Mouse (Mus musculus) right cerebral cortex, postnatal 36 days (tissue): ENCODE measurements around the gene Las1l.
"Not testable (repeated sequence)": the region's sequence is repeated elsewhere in the genome, so short reads cannot be mapped to it uniquely, and the experiment has no call there.

Experiments
- DNase-seq, 2 experiments: peaks; one replicate each; pipeline ENCODE4 v3.0.0; 2022; ENCODE audit warnings: low spot score in 2 of 2, mixed read lengths in 1 of 2

Gene Las1l

DNA sequence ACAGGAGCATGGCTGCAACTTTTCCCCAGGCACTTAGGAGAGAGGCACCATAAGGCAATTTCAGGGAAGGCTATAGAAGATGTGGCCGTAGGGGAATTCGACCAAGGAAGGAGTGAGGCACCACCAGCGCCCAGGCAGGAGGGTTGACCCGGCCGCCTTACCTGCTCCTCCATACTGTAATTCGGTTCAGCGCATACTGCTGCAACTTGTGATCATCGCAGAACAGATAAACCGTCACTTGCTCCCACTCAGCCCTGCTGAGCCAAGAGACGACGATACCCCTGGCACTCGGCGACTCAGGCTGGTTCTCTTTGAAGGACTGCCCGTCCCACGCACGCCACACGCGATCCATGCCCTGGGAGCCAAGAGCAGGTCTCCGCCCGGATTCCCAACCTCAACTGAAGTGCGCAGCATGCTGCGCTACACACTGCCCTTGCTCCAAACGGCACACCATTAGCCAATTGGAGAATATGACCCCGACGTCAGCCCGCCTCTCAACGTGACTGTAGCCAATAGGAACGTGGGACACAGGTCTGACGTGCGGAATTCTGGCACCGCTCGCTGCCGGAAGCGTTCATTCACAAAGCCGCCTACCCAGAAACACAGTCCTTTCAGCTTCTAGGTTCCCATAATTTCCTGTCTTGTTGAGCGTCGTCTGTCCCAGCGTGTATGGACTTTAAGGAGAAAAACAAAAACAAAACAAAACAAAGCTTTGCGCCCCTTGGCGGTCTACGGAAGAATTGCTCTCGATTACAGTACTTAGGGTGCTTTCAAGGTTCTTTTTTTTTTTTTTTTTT lies at the start of gene Las1l:
Gene Las1l (minus strand): TSS at position 466 of the 797 bp plus-strand sequence.
- DNase-seq, result peak; percentile 86 to 93

DNA sequence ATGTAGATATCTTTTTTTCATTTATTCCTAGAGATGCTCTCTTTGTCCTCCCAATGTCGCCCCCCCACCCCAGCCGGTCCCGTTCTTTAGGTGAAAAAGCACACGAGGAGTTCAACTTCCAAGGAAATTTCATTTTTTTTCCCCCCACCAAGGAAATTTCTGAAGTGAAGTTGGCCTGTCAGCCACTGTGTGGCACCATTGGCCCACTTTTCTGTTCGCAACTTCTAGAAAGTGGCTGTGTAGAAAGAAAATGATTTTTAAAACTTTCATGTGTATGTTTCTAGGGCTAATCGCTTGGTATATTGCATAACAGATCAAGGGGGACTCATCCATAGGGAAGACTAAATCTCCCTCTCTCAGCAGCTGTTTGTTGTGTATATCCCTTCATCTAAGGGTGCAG lies 49.6 kb upstream of the Las1l start:
- DNase-seq, result no peak

DNA sequence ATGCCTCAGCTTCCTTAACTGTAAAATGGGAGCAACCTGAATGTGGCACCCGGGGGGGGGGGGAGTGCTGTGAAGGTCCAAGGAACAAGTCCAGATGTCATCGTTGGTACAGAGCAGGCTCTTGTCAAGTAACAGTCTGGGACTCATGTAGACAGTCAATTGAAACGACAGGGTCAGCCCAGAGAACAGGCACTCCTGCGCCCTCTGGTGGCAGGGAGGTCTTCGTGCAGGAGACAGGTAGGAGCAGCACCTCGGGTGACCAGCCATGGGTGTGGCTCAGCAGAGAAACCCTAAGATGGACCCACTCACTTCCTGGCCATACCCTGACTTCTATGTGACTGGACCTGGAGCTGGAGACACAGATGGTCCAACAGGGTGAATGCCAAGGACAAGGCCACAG lies 42.8 kb upstream of the Las1l start:
- DNase-seq, result no peak

DNA sequence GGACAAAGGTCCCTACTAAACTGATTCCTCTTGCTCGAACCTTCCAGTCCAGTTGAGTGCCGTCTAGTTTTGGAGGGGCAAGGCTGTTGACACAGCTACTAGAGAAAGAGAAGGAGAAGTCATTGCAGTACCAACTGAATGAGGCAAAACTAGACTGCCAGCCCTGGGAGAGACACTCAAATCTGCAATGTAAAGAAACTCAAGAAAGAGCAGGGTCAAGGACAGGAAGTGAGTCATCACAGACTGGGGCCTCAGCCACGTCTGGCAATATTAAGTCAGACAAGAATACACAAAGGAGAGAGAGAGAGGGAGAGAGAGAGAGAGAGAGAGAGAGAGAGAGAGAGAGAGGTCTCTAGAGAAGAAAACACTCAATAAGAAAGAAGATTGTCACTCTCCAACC lies 36.4 kb upstream of the Las1l start:
- DNase-seq, result no peak

DNA sequence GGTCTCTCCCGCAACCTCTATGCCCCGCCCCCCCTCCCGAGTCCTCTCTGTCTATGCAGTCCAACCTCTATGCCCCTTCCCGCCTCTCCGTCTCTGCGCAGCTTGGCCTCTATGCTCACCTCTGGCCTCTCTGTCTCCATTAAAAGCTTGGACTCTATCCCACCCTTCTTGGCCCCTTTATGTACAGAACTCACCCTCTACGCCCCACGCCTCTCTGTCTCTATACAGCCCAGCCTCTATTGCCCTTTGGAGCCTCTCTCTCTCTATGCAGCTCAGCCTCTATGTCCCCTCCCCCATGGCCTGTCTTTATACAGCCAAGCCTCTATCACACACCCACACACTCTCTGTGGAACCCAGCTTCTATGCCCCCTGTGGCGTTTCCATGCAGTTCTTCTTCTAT lies 13.2 kb upstream of the Las1l start:
- DNase-seq, result no peak

DNA sequence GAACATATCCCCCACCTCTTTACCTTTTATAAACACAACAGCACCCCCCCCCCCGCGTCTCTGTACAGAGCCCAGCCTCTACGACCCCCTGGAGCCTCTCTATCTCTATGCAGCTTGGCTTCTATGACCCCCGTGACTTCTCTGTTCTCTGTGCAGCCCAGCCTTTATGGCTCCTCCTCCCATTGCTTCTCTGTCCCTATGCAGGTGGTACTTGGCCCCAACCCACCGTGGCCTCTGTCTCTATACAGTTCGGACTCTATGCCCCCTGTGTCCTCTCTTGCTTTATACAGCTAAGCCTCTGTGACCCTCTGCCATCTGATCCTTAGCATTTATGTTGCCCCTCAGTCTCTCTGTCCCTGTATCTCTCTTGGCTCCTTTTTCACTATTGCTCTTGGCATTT lies 12.4 kb upstream of the Las1l start:
- no peak for DNase-seq

DNA sequence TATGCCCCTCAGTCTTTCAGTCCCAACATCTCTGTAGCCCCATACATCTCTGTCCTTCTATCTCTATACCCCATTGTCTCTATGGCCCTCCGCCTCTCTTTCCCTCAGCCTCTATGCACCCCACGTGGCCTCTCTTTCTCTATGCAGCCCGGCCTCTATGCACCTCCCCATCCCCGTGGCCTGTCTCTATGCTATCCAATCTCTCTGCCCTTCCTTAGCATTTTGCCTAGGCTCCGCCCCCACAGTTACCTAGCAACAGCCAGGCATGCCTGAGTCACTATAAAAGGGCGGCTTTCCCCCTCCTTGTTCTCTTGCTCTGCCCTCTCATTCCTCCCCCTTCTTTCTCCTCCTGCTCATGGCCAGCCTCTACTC lies 11.8 kb upstream of the Las1l start:
- DNase-seq, result peak; percentile 51 to 66

DNA sequence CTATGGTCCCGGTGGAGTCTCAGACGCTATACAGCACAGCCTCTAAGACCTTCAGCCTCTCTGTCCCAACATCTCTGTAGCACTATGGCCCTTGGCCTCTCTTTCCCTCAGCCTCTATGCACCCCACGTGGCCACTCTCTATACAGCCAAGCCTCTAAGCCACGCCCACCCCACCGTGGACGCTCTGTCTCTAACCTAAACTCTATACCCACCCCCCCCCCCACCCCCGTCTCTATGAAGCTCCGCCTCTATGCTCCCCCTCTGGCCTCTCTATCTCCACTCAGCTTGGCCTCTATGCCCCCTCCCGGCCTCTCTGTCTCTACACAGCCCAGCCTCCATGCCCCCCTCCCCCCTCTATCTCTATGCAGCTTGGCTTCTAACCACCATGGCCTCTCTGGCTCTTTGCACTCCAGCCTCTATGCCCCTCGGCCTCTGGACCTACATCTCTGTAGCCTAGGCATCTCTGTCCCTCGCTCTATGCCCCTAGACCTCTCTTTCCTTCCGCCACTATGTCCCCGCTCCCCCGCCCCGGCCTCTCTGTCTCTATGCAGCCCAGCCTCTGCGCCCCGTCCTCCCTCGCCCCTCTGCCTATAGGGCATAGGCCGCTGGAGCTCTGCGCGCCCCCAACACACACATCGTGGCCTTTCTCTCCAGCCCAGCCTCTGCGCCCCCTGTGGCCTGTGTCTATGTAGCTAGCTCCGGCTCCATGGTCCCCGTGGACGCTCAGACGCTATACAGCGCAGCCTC lies 11.3 kb upstream of the Las1l start:
- peak in 1 of 2 experiments; percentile 6 for DNase-seq

DNA sequence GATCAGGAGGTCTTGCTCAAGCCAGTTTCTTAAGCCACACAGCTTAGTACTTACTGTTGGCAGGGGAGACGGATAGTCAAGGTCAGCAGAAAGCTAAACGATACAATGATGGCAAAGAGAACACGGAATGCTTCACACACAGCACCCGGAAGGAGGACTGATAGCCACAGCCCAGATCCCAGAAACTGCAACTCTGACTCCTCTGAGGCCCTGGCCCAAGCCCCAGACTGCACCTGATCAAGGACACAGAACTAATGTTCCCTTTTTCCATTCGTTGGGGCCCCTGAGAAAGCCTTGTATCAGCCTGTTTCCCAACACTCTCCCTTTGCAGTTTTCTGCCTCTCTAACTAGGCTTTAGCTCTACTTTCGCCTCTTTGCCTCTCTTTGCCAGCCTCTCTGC lies 8.3 kb upstream of the Las1l start:
- no peak for DNase-seq

DNA sequence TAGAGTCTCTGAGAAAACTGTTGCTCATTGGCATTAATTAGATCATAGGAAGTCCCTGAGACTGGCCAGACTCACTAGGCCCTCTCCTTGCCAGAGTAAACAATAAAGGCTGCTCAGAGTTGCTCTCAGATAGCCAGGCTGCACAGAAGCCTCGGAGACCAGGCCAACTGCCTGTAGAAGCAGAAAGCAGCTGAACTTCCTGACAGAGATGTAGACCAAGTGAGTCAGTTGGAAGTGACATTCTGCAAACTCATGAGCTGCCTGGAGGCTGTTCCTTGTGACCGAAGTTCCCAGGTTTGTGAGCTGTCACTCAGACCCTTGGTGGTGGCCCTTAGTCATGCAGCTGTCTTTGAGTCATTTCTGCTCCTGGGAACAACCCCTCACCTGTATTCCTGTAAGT lies 6.6 kb upstream of the Las1l start:
- DNase-seq, result no peak

DNA sequence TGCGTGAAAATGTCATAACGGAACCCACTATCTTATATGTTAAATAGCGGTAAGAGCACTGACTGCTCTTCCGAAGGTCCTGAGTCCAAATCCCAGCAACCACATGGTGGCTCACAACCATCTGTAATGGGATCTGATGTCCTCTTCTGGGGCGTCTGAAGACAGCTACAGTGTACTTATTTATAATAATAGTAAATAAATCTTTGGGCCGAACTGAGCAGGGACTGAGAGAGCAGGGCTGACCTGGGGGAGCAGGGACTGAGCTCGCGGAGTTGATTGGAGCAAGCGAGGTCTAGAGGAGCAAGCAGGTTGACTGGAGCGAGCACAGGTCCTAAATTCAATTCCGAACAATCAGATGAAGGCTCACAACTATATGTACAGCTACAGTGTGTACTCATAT lies 699 bp upstream of the Las1l start:
- not testable (repeated sequence) for DNase-seq

DNA sequence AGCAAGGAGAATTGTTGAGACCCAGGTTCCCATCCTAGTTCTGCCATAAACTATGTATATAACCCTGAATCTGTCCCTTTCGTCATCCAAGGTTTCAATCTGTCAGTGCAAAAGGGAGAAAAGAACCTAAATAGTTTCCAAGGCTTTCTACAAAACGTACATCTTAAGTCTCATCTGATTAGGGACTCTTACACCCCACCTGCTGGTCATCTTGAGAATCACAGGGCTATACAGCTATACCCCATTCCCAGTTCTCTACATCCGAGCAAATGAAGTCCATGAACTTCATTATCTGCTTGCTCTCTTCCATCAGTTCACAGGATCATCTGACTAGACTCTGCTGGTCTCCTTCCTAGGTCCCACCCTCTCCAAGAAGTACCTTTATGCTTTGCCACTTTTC lies 6.0 kb downstream of the Las1l start:
- no peak for DNase-seq

DNA sequence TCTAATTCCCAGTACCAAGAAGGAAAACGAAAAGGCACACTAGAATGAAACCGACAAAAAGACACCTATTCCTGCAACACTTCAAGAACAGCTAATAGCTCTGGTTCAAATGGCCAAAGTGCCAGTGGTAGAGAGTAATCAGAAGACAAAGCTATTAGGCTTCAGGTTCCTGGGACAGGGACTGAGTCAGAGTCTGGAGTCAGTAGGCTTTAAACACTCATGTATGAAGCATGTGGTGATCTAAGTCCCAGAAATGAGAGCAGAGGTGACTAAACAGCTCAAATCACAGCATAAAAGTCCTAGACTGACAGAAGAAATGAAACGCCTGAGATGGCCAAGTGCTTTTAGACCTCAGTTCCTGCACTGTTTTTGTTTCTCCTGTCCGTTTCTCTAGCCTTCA lies 8.6 kb downstream of the Las1l start:
- DNase-seq, result no peak

DNA sequence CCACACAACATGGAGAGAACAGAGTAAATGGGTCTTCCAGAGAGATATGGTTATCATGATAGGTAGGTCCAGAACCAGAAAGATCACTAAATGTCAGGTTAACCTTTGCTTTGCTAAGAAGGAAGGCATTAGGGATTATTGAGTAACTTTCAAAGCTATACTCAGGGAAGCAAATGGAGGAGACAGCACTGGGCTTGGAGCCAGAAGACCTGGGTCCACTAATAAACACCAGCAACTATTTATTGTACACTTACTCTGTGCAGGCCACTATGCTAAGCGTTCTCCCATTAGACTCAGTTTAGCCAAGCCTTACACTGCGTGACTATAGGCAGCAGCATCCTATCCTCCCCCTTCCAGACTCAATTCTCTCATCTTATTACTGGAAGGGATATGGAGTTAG lies 11.3 kb downstream of the Las1l start:
- no peak for DNase-seq

DNA sequence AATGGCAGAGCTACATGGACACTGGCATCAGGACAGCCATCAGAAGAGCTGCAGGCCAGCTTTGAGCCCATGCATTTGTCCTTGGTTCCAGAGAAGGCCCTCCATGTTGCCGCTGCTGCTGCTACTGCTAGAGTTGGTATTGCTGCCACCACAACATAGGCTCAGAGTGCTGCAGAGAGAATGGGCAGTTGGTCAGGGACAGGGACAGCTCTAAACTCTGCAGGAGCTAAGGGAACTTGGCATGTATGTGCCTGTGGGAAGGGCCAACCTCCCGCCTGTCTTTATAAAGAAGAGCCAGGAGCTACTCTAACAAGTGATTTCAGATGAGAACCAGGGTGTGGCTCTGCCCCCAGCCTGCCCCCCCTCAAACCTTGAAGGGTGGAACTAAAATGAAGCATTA lies 21.3 kb downstream of the Las1l start:
- no peak for DNase-seq

DNA sequence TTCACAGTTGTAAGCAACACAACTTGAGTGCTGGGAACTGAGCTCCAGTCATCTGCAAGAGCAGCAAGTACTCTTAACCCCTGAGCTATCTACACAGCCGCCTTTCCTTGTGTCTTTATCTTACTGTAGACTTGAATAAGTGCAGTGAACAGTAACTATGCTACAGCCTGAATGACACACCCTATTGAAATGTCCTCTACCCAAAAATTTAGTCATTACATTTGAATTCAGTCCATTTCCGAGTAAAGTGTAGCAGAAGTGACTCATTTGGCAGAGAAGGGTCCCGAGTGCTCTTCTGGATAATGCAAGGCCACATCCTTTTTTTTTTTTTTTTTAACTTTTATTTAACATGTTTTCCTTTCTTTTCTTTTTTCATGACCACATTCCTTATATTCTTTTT lies 54.0 kb downstream of the Las1l start:
- no peak for DNase-seq
